Mouse (Mus musculus): ENCODE results near the gene Serpina3n. TPM values are rescaled to one million over a fixed set of nuclear protein-coding genes. Genes with fewer than 3 reads are reported as not detected.
"Not testable (repeated sequence)": the region's sequence is repeated elsewhere in the genome, so short reads cannot be mapped to it uniquely, and the experiment has no call there.

Gene Serpina3n
- polyA plus RNA-seq, 1 experiment, result 0.94 TPM

DNA sequence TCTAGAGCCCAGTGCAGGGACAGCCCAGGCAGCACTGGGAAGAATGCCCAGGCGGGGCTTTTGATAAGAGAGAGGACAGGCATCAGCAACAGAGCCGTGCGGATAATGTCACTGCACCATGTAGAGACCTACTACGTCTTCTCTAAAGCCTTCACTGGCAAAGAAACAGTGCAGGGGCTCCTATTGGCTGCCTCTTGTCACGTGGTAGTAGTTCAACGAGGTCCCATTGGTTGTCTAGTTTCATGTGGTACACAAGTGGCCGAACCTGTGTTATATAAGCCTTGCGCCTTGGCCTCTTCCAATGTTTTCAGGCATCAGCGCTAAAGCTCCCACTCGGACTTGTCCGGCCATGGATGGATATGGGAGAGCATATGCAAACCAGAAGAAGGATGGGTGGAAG is 37.2 kb downstream of the Serpina3n start:
- Histone ChIP-seq H3K4me1 (ENCODE audit: control insufficient read depth, insufficient read depth, low read length) (no peaks in the 10 kb centered on the region), H3K27ac (ENCODE audit: insufficient read depth, low read length) (no peak overlapping the region), H3K4me3 (ENCODE audit: low read depth, low read length) (no peak overlapping the region), H3K9ac (ENCODE audit: low read depth, poor library complexity, severe bottlenecking) (no peak overlapping the region), H3K36me3 (ENCODE audit: control insufficient read depth, insufficient read depth, low read length, poor library complexity, severe bottlenecking) (no peaks in the 10 kb centered on the region), H3K9me3 (replicated peaks; ENCODE audit: control insufficient read depth, insufficient read depth, low read length, poor library complexity, severe bottlenecking) (peaks cover 4% of the 10 kb centered on the region), H3K27me3 (ENCODE audit: control insufficient read depth, insufficient read depth, low read length, poor library complexity, severe bottlenecking) (no peaks in the 10 kb centered on the region)
- TF ChIP-seq EP300 (IDR thresholded peaks at IDR 0.05; ENCODE audit: insufficient read depth, low read depth, low read length) (no peak), POLR2A (IDR thresholded peaks at IDR 0.05; ENCODE audit: insufficient read depth, low read length) (no peak), CTCF (IDR thresholded peaks at IDR 0.05; ENCODE audit: low read depth, low read length) (no peak)

DNA sequence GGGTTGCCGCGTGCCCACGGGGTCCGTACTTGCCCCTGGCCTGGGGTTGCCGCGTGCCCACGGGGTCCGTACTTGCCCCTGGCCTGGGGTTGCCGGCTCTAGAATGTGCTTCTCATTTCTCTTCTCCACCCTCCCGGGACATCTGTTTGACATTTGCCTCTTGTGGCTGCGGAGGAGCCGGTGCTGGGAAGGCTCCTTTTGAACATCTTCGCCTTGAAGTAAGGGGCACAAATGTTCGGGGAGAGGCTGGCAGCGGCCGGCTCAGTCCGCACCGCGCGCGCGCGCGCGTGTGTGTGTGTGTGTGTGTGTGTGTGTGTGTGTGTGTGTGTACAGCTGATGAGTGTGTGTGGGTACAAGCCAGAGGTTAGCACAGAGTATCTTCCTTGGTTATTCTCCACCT is 40.5 kb downstream of the Serpina3n start:
- H3K4me3 ChIP-seq (ENCODE audit: low read depth, low read length); H3K27me3 ChIP-seq (ENCODE audit: control insufficient read depth, insufficient read depth, low read length, poor library complexity, severe bottlenecking); H3K36me3 ChIP-seq (ENCODE audit: control insufficient read depth, insufficient read depth, low read length, poor library complexity, severe bottlenecking); H3K9ac ChIP-seq (ENCODE audit: low read depth, poor library complexity, severe bottlenecking); H3K27ac ChIP-seq (ENCODE audit: insufficient read depth, low read length); H3K9me3 ChIP-seq (replicated peaks; ENCODE audit: control insufficient read depth, insufficient read depth, low read length, poor library complexity, severe bottlenecking); H3K4me1 ChIP-seq (ENCODE audit: control insufficient read depth, insufficient read depth, low read length): not testable (repeated sequence)

DNA sequence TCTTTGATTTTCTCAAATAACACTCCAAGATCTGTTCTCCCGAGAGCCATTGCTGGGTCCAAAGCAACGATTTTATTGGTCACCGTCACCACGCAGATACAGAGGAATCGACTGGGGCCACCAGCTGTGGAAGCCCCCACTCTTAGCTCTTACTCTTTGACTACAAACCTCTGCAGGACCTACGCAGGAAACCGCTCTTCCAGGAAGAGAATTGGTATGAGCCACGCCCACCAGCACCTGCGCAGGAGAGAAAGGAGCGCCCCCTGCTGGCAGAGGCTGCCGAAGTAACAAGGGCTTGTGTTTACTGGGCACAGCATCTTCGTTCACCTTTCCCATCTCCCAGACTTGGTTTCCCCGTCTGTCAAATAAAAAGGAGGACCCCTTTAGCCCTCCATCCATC is 41.6 kb downstream of the Serpina3n start:
- no peaks in the 10 kb centered on the region for H3K27me3 ChIP-seq (ENCODE audit: control insufficient read depth, insufficient read depth, low read length, poor library complexity, severe bottlenecking)
- 0 out of 2 replicates have a peak, but pooled peaks have one; percentile 19 for TF ChIP-seq EP300 (IDR thresholded peaks at IDR 0.05; ENCODE audit: insufficient read depth, low read depth, low read length)
- peak; percentile 9 for TF ChIP-seq POLR2A (IDR thresholded peaks at IDR 0.05; ENCODE audit: insufficient read depth, low read length)
- TF ChIP-seq CTCF (IDR thresholded peaks at IDR 0.05; ENCODE audit: low read depth, low read length), result peak; percentile 84
- peak overlapping the region; percentile 50 for H3K4me3 ChIP-seq (ENCODE audit: low read depth, low read length)
- H3K36me3 ChIP-seq (ENCODE audit: control insufficient read depth, insufficient read depth, low read length, poor library complexity, severe bottlenecking), result no peaks in the 10 kb centered on the region
- H3K27ac ChIP-seq (ENCODE audit: insufficient read depth, low read length), result no peak overlapping the region
- peaks cover 2% of the 10 kb centered on the region for H3K4me1 ChIP-seq (ENCODE audit: control insufficient read depth, insufficient read depth, low read length)
- H3K9ac ChIP-seq (ENCODE audit: low read depth, poor library complexity, severe bottlenecking), result no peak overlapping the region
- peaks cover 4% of the 10 kb centered on the region for H3K9me3 ChIP-seq (replicated peaks; ENCODE audit: control insufficient read depth, insufficient read depth, low read length, poor library complexity, severe bottlenecking)

DNA sequence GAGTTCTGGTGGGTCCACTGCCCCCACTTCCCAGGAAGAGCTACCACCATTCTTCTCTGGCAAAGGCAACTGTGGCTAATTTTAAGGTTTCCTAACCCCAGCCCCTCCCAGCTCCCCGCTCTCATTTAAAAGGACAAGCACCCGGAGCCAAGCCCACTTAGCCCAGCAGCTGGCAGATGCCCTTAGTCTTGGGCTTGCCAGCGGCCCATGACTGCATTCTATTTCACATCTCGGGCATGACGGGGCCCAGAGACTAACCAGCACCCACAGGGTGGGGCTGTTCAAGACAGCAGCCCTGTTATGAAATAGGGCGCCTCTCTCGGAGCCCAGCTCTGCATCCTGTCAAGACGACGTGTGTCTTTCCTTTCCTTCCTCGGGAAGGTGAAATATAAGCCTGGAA is 43.7 kb downstream of the Serpina3n start:
- H3K27ac ChIP-seq (ENCODE audit: insufficient read depth, low read length), result no peak overlapping the region
- no peaks in the 10 kb centered on the region for H3K27me3 ChIP-seq (ENCODE audit: control insufficient read depth, insufficient read depth, low read length, poor library complexity, severe bottlenecking)
- no peak for TF ChIP-seq POLR2A (IDR thresholded peaks at IDR 0.05; ENCODE audit: insufficient read depth, low read length)
- no peak for TF ChIP-seq CTCF (IDR thresholded peaks at IDR 0.05; ENCODE audit: low read depth, low read length)
- no peak for TF ChIP-seq EP300 (IDR thresholded peaks at IDR 0.05; ENCODE audit: insufficient read depth, low read depth, low read length)
- H3K36me3 ChIP-seq (ENCODE audit: control insufficient read depth, insufficient read depth, low read length, poor library complexity, severe bottlenecking), result no peaks in the 10 kb centered on the region
- peaks cover 2% of the 10 kb centered on the region for H3K4me1 ChIP-seq (ENCODE audit: control insufficient read depth, insufficient read depth, low read length)
- H3K9me3 ChIP-seq (replicated peaks; ENCODE audit: control insufficient read depth, insufficient read depth, low read length, poor library complexity, severe bottlenecking), result peaks cover 4% of the 10 kb centered on the region
- no peak overlapping the region for H3K4me3 ChIP-seq (ENCODE audit: low read depth, low read length)
- H3K9ac ChIP-seq (ENCODE audit: low read depth, poor library complexity, severe bottlenecking), result no peak overlapping the region

DNA sequence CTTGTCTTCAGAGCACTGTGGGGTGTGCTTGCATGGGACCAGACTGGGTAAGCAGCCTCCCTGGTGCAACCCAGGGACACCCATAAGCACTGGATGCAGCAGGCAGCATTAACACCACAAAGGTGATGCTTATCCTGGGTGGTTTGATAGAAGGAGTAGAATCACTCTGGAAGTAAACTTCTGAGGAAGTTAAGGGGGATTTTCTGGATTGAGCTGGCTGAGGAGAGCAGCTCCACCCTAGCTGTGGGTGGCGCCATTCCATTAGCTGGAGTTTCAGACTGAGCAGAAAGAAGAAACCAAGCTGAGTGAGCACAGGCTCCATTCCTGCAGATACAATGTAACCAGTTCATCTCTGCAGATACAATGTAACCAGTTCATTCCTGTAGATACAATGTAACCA is 46.5 kb downstream of the Serpina3n start:
- H3K9me3 ChIP-seq (replicated peaks; ENCODE audit: control insufficient read depth, insufficient read depth, low read length, poor library complexity, severe bottlenecking), result no peaks in the 10 kb centered on the region; the same call in 1 of the 2 replicates
- H3K27me3 ChIP-seq (ENCODE audit: control insufficient read depth, insufficient read depth, low read length, poor library complexity, severe bottlenecking), result no peaks in the 10 kb centered on the region
- no peak overlapping the region for H3K27ac ChIP-seq (ENCODE audit: insufficient read depth, low read length)
- no peak overlapping the region for H3K9ac ChIP-seq (ENCODE audit: low read depth, poor library complexity, severe bottlenecking)
- H3K4me3 ChIP-seq (ENCODE audit: low read depth, low read length), result no peak overlapping the region
- TF ChIP-seq POLR2A (IDR thresholded peaks at IDR 0.05; ENCODE audit: insufficient read depth, low read length) (no peak), EP300 (IDR thresholded peaks at IDR 0.05; ENCODE audit: insufficient read depth, low read depth, low read length) (peak; percentile 11; the same call in 1 of the 2 replicates), CTCF (IDR thresholded peaks at IDR 0.05; ENCODE audit: low read depth, low read length) (peak; percentile 48)
- H3K36me3 ChIP-seq (ENCODE audit: control insufficient read depth, insufficient read depth, low read length, poor library complexity, severe bottlenecking), result no peaks in the 10 kb centered on the region
- peaks cover 2% of the 10 kb centered on the region for H3K4me1 ChIP-seq (ENCODE audit: control insufficient read depth, insufficient read depth, low read length)

DNA sequence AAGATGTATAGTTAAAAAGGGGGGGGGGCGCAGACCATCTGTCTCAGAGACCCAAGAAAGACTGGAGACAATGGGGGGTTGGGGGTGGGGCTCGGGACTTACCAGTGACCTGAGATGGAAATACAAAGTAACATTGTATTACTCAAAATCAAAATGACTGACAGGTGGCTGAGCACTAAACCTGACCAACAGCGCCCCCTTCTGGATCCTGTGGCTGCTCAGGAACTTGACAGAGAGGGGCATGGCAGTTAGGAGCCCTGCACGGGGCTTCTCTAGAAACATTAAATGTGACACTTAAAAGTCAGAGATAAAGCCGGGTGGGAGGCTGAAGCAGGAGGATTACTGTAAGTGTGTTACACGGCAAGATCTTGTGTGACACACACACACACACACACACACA is 52.8 kb downstream of the Serpina3n start:
- Histone ChIP-seq H3K9me3 (replicated peaks; ENCODE audit: control insufficient read depth, insufficient read depth, low read length, poor library complexity, severe bottlenecking) (no peaks in the 10 kb centered on the region), H3K4me1 (ENCODE audit: control insufficient read depth, insufficient read depth, low read length) (no peaks in the 10 kb centered on the region), H3K4me3 (ENCODE audit: low read depth, low read length) (no peak overlapping the region), H3K36me3 (ENCODE audit: control insufficient read depth, insufficient read depth, low read length, poor library complexity, severe bottlenecking) (no peaks in the 10 kb centered on the region), H3K9ac (ENCODE audit: low read depth, poor library complexity, severe bottlenecking) (no peak overlapping the region), H3K27me3 (ENCODE audit: control insufficient read depth, insufficient read depth, low read length, poor library complexity, severe bottlenecking) (no peaks in the 10 kb centered on the region), H3K27ac (ENCODE audit: insufficient read depth, low read length) (no peak overlapping the region)
- peak; percentile 66 for TF ChIP-seq CTCF (IDR thresholded peaks at IDR 0.05; ENCODE audit: low read depth, low read length)
- no peak for TF ChIP-seq EP300 (IDR thresholded peaks at IDR 0.05; ENCODE audit: insufficient read depth, low read depth, low read length)
- TF ChIP-seq POLR2A (IDR thresholded peaks at IDR 0.05; ENCODE audit: insufficient read depth, low read length), result no peak

All from ES-Bruce4 (cell line).